Comparison of ENCODE assay signal across 10 mouse cellular contexts in the genomic region with DNA sequence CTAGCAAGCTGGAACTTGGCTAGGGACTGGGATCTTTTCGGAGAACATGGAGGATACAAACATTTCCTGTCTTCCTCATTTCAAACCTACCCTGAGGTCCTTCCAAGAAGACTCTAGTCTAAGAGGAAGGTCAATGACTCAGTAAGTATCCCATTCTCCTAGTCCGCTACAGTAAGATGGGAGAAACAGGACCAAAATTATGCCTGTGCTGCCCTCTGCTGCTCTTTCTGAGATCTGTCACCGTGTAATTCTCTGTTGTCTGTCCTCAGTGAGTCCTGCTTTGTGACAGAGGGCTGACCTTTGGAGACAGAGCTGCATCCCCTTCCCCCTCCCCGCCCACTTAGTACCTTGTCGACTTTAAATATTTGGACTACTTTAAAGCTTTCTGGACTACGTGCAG.
DNase-seq lines count a peak whose midpoint lies in the region; ATAC-seq and TF ChIP-seq lines count a peak whose summit lies in the region.
"Had no signal": no experiment of that assay in that cellular context is flagged by ENCODE, and none has a peak within 500 bp of the region (broad histone marks: within the 10 kb centered on the region; RNA-seq: fewer than 3 reads in every experiment).

No protein-coding gene starts in this region.

- no peaks in the 10 kb centered on the region for H3K79me3 ChIP-seq in C2C12 (ENCODE audit: low read depth)

- no peak overlapping the region for H3K27ac ChIP-seq in hindbrain, embryonic 11.5 days (ENCODE audit: low read depth, low read length)
- H3K27ac ChIP-seq in layer of hippocampus, adult 2 months: no peak overlapping the region
- H3K27ac ChIP-seq in midbrain, embryonic 10.5 days (replicated peaks): no peak overlapping the region
- no peak overlapping the region for H3K27ac ChIP-seq in stomach, postnatal 0 days (replicated peaks)
- H3K27ac ChIP-seq: embryonic facial prominence, embryonic 13.5 days; liver, embryonic 15.5 days had no signal

- 20% methylated on average over 6 of the region's 6 CpGs for WGBS in hindbrain, embryonic 11.5 days
- WGBS in midbrain, embryonic 10.5 days: 28% methylated on average over 6 of the region's 6 CpGs
- 16% methylated on average over 6 of the region's 6 CpGs for WGBS in stomach, postnatal 0 days

- H3K9me3 ChIP-seq in hindbrain, embryonic 11.5 days (ENCODE audit: control insufficient read depth, low read length): no peaks in the 10 kb centered on the region
- H3K9me3 ChIP-seq in midbrain, embryonic 10.5 days (replicated peaks): no peaks in the 10 kb centered on the region
- H3K9me3 ChIP-seq in stomach, postnatal 0 days (ENCODE audit: control insufficient read depth, low read length): no peaks in the 10 kb centered on the region
- H3K9me3 ChIP-seq: embryonic facial prominence, embryonic 13.5 days; liver, embryonic 15.5 days had no signal

- no peaks in the 10 kb centered on the region for H3K4me1 ChIP-seq in hindbrain, embryonic 11.5 days (replicated peaks; ENCODE audit: control insufficient read depth, insufficient read depth, low read length)
- H3K4me1 ChIP-seq in midbrain, embryonic 10.5 days: no peaks in the 10 kb centered on the region
- no peaks in the 10 kb centered on the region for H3K4me1 ChIP-seq in stomach, postnatal 0 days (replicated peaks; ENCODE audit: control insufficient read depth, insufficient read depth)
- H3K4me1 ChIP-seq: embryonic facial prominence, embryonic 13.5 days; liver, embryonic 15.5 days had no signal

- peaks cover 7% of the 10 kb centered on the region for H3K27me3 ChIP-seq in C2C12 (ENCODE audit: control insufficient read depth, insufficient read depth, insufficient read length)
- H3K27me3 ChIP-seq in hindbrain, embryonic 11.5 days (ENCODE audit: control insufficient read depth, insufficient read depth, low read length): no peaks in the 10 kb centered on the region
- H3K27me3 ChIP-seq in midbrain, embryonic 10.5 days (ENCODE audit: low read depth, poor library complexity, severe bottlenecking): no peaks in the 10 kb centered on the region
- no peaks in the 10 kb centered on the region for H3K27me3 ChIP-seq in stomach, postnatal 0 days (ENCODE audit: control insufficient read depth, insufficient read depth, low read length)
- H3K27me3 ChIP-seq: liver, embryonic 15.5 days had no signal

- no peaks in the 10 kb centered on the region for H3K36me3 ChIP-seq in C2C12 (ENCODE audit: control insufficient read depth, insufficient read depth)
- no peaks in the 10 kb centered on the region for H3K36me3 ChIP-seq in hindbrain, embryonic 11.5 days (ENCODE audit: control insufficient read depth, insufficient read depth, low read length)
- no peaks in the 10 kb centered on the region for H3K36me3 ChIP-seq in midbrain, embryonic 10.5 days
- no peaks in the 10 kb centered on the region for H3K36me3 ChIP-seq in stomach, postnatal 0 days (ENCODE audit: control insufficient read depth, insufficient read depth, low read length)
- H3K36me3 ChIP-seq: embryonic facial prominence, embryonic 13.5 days; liver, embryonic 15.5 days had no signal

- DNase-seq in WW6 (ENCODE audit: low read depth, low spot score): peak; percentile 13
- DNase-seq in embryo, embryonic 10.5 days (ENCODE audit: low spot score): peak; percentile 79
- DNase-seq in hindbrain, embryonic 11.5 days (ENCODE audit: low spot score): peak; percentile 65
- peak; percentile 21 to 52 for DNase-seq in layer of hippocampus, adult 2 months (ENCODE audit: low spot score in 2 of 2)
- DNase-seq in midbrain, embryonic 10.5 days (ENCODE audit: low spot score): peak; percentile 41
- DNase-seq in stomach, postnatal 0 days (ENCODE audit: low spot score): peak; percentile 46
- DNase-seq in thymus, postnatal 14 days: no peak

- no peak overlapping the region for H3ac ChIP-seq in C2C12 (ENCODE audit: control insufficient read depth, insufficient read length, low read depth)

- no peaks in the 10 kb centered on the region for H3K79me2 ChIP-seq in C2C12 (ENCODE audit: control insufficient read depth, insufficient read depth)

- H3K4me2 ChIP-seq in hindbrain, embryonic 11.5 days (replicated peaks; ENCODE audit: low read depth, low read length): no peak overlapping the region
- H3K4me2 ChIP-seq in stomach, postnatal 0 days (replicated peaks; ENCODE audit: low read depth): no peak overlapping the region
- H3K4me2 ChIP-seq: embryonic facial prominence, embryonic 13.5 days; liver, embryonic 15.5 days had no signal

- TF ChIP-seq EP300 in stomach, postnatal 0 days (optimal IDR thresholded peaks at IDR 0.05): no peak

- no peak overlapping the region for H3K4me3 ChIP-seq in C2C12 (ENCODE audit: insufficient read depth, poor library complexity, severe bottlenecking)
- no peak overlapping the region for H3K4me3 ChIP-seq in hindbrain, embryonic 11.5 days (ENCODE audit: low read depth, low read length)
- H3K4me3 ChIP-seq in layer of hippocampus, adult 2 months: no peak overlapping the region
- no peak overlapping the region for H3K4me3 ChIP-seq in midbrain, embryonic 10.5 days
- no peak overlapping the region for H3K4me3 ChIP-seq in stomach, postnatal 0 days (ENCODE audit: low read depth, low read length)
- H3K4me3 ChIP-seq: embryonic facial prominence, embryonic 13.5 days; liver, embryonic 15.5 days had no signal

- TF ChIP-seq CTCF in C2C12 (IDR thresholded peaks at IDR 0.05; ENCODE audit: control insufficient read depth, insufficient read depth, insufficient read length): peak; percentile 60
- TF ChIP-seq CTCF in layer of hippocampus, adult 2 months (conservative IDR thresholded peaks at IDR 0.05): peak; percentile 87
- peak; percentile 85 for TF ChIP-seq CTCF in stomach, postnatal 0 days (IDR thresholded peaks at IDR 0.05; ENCODE audit: low read depth)

- H3K9ac ChIP-seq in hindbrain, embryonic 11.5 days (ENCODE audit: low read depth, low read length): no peak overlapping the region
- no peak overlapping the region for H3K9ac ChIP-seq in stomach, postnatal 0 days (ENCODE audit: low read length)
- H3K9ac ChIP-seq: embryonic facial prominence, embryonic 13.5 days; liver, embryonic 15.5 days had no signal

- peak; percentile 79 for ATAC-seq in hindbrain, embryonic 11.5 days (ENCODE audit: low FRiP score)
- peak; percentile 66; the same call in 1 of the 2 replicates for ATAC-seq in stomach, postnatal 0 days (ENCODE audit: low FRiP score, low TSS enrichment)

TF ChIP-seq in C2C12, 6 proteins besides CTCF, POLR2A, EP300 and RAD21:
- no peak for TF ChIP-seq MYOD1 (IDR thresholded peaks at IDR 0.05; ENCODE audit: control insufficient read depth, insufficient read length, low read depth)
